Mouse (Mus musculus) midbrain, embryonic 16.5 days (tissue): ENCODE data around the gene Slc25a47. TPM values are rescaled to one million over a fixed set of nuclear protein-coding genes. Genes with fewer than 3 reads are reported as not detected.

Source experiments
- ATAC-seq: fragments of 200-750 bp; cut with Nextera tagmentation; 2 replicates; pipeline ENCODE4 v1.8.0; 2017; ENCODE audit warnings: moderate TSS enrichment
- H3K27ac ChIP-seq: fragments of 300-500 bp; sonication (generic); 2 replicates; pipeline ENCODE4 v1.5.1; 2014; ENCODE audit warnings: mild to moderate bottlenecking, low read length, mixed read lengths
- H3K27me3 ChIP-seq: fragments of 300-500 bp; sonication (generic); 2 replicates; pipeline ENCODE4 v1.6.1; 2014; ENCODE audit warnings: low read depth, low read length, mixed read lengths; ENCODE audit not compliant: control insufficient read depth, insufficient read depth
- H3K36me3 ChIP-seq: fragments of 300-500 bp; sonication (generic); 2 replicates; pipeline ENCODE4 v1.6.1; 2014; ENCODE audit warnings: mild to moderate bottlenecking, low read length, moderate library complexity, mixed read lengths; ENCODE audit not compliant: control insufficient read depth, insufficient read depth
- H3K4me1 ChIP-seq: fragments of 300-500 bp; sonication (generic); 2 replicates; pipeline ENCODE4 v1.6.1; 2014; ENCODE audit warnings: mild to moderate bottlenecking, low read length, mixed read lengths; ENCODE audit not compliant: control insufficient read depth, insufficient read depth
- H3K4me2 ChIP-seq: fragments of 300-500 bp; sonication (generic); 2 replicates; pipeline ENCODE4 v1.6.1; 2014; ENCODE audit warnings: mild to moderate bottlenecking, low read length, mixed read lengths
- H3K4me3 ChIP-seq: fragments of 300-500 bp; sonication (generic); 2 replicates; pipeline ENCODE4 v1.5.1; 2014; ENCODE audit warnings: low read depth, mild to moderate bottlenecking, low read length, moderate library complexity, mixed read lengths
- H3K9ac ChIP-seq: fragments of 300-500 bp; sonication (generic); 2 replicates; pipeline ENCODE4 v1.6.1; 2014; ENCODE audit warnings: low read depth, low read length, mixed read lengths
- H3K9me3 ChIP-seq: fragments of 300-500 bp; sonication (generic); replicated peaks from 2 replicates; pipeline ENCODE4 v1.6.1; 2014; ENCODE audit warnings: mild to moderate bottlenecking, low read length, mixed read lengths; ENCODE audit not compliant: control insufficient read depth, poor library complexity, severe bottlenecking
- WGBS: fragments of 180-500 bp; shearing (Covaris S2); extraction: QIAGEN DNeasy Blood & Tissue Kit; methylation state at CpG from one replicate; pipeline ENCODE4 v1.1.7; 2014; 5-methylcytosine and 5-hydroxymethylcytosine counted together
- polyA plus RNA-seq: library from polyadenylated mRNA; unstranded; fragments of >200 nt; fragmentation: Nextera tagmentation; extraction: Ambion mirVana; gene quantifications from 2 replicates; pipeline ENCODE4 v1.2.1, GENCODE M21; 2015

The Slc25a47 gene
- polyA plus RNA-seq, 1 experiment from 2014 or later: 6.4 TPM

- WGBS: 88% methylated on average over 2 of the region's 2 CpGs
- no peak for ATAC-seq
- Histone ChIP-seq H3K36me3 (no peaks in the 10 kb centered on the region; the same call in 1 of the 2 replicates), H3K27ac (no peak overlapping the region), H3K4me2 (no peak overlapping the region), H3K27me3 (no peaks in the 10 kb centered on the region), H3K4me3 (no peak overlapping the region), H3K4me1 (peaks cover 15% of the 10 kb centered on the region), H3K9ac (no peak overlapping the region), H3K9me3 (no peaks in the 10 kb centered on the region)
These were observed 31.5 kb upstream of the Slc25a47 start for GRCm38 (mm10) chr12:108804388-108804787.

DNA sequence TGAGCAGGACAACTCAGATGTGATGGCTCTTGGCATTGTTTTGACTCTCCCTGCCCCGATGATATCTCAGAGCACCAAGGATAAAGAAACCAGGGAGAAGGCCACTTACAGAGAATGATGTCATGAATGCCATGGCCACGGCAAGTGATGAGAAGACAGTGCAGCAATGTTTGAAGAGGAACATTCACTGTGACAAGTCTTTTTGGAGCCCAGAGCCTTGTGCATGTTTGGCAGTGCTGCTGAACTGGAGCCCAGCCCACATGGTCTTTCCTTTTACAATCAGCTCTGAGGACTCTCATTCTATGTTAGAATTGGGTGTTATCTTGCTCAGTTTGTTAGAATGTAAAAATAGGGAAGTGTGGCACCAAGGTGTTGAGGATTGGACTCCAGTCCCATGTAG is 27.4 kb upstream of the Slc25a47 start:
- H3K4me3 ChIP-seq: no peak overlapping the region
- H3K36me3 ChIP-seq: no peaks in the 10 kb centered on the region; the same call in 1 of the 2 replicates
- 88% methylated on average over 2 of the region's 2 CpGs for WGBS
- H3K4me1 ChIP-seq: no peaks in the 10 kb centered on the region; the same call in 1 of the 2 replicates
- H3K9ac ChIP-seq: no peak overlapping the region
- no peak overlapping the region for H3K27ac ChIP-seq
- no peaks in the 10 kb centered on the region for H3K27me3 ChIP-seq
- no peaks in the 10 kb centered on the region for H3K9me3 ChIP-seq
- H3K4me2 ChIP-seq: no peak overlapping the region
- no peak for ATAC-seq

DNA sequence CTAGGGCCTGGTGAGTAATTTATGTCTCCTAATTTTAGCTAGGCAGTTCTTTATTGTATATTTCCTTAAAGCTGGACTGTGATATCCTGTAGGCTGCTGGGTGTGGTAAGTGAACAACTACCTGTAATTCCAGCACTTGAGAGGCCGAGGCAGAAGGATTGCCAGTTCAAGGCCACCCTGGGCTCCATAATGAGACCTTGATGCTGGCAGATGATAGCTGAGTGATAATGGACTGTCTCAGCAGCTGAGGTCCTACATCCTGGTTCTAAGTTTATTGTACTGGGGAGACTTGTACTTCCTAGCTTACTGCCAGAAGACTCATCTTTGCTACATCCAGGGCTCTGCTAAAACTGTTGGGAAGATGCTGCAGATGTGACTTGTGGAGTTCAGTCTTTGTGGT is 26.1 kb upstream of the Slc25a47 start:
- WGBS: 89% methylated on average over 1 of the region's 1 CpGs

DNA sequence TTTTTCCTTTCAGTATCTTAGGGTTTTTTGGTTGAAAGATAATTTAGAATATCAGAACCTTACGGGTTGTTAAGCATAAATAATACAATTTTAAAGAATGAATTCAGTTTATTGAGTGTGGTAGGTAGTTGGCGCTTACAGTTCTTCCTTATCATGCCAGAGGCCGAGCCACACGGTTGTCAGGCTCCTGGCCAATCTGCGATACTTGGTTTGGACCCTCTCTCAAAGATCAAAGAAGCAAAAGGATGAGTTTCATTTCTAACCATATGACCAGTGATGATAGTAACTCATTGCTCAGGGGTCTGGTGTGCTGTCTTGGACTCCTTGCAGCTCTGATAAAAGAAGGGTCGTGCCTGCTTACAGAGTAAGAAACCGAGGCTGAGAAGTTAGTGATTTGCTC is 25.5 kb upstream of the Slc25a47 start:
- Histone ChIP-seq H3K27me3 (no peaks in the 10 kb centered on the region), H3K4me2 (no peak overlapping the region), H3K27ac (no peak overlapping the region), H3K9me3 (no peaks in the 10 kb centered on the region), H3K4me1 (no peaks in the 10 kb centered on the region; the same call in 1 of the 2 replicates), H3K36me3 (no peaks in the 10 kb centered on the region; the same call in 1 of the 2 replicates), H3K9ac (no peak overlapping the region), H3K4me3 (no peak overlapping the region)
- 95% methylated on average over 7 of the region's 7 CpGs for WGBS
- ATAC-seq: no peak

More for the DNA sequence above, 26.1 kb upstream of the Slc25a47 start:
- Histone ChIP-seq H3K27me3 (no peaks in the 10 kb centered on the region), H3K27ac (no peak overlapping the region), H3K4me2 (no peak overlapping the region), H3K4me3 (no peak overlapping the region), H3K9ac (no peak overlapping the region), H3K9me3 (no peaks in the 10 kb centered on the region), H3K4me1 (no peaks in the 10 kb centered on the region; the same call in 1 of the 2 replicates), H3K36me3 (no peaks in the 10 kb centered on the region; the same call in 1 of the 2 replicates)
- no peak for ATAC-seq

DNA sequence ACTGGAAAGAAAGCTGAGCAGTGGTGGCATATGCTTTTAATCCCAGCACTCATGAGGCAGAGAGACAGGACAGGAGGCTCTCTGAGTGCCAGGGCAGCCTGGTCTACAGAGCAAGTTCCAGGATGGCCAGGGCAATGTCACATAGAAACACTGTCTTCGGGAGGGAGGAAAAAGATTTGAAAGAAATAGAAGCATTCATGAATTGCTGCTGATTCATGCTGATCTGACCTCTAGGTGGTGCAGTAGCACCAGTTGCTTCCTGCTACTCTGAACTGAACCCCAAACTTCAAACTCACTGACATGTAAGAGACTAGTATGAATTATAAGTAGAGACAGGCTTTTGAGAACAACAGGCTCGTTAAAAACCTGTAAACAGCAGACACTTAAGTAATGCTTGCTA is 24.7 kb upstream of the Slc25a47 start:
- H3K9me3 ChIP-seq: no peaks in the 10 kb centered on the region
- H3K4me1 ChIP-seq: no peaks in the 10 kb centered on the region; the same call in 1 of the 2 replicates
- H3K36me3 ChIP-seq: no peaks in the 10 kb centered on the region; the same call in 1 of the 2 replicates
- no peak overlapping the region for H3K27ac ChIP-seq
- no peak overlapping the region for H3K4me2 ChIP-seq
- ATAC-seq: no peak
- WGBS: 55% methylated on average over 2 of the region's 2 CpGs
- no peak overlapping the region for H3K9ac ChIP-seq
- H3K27me3 ChIP-seq: no peaks in the 10 kb centered on the region
- no peak overlapping the region for H3K4me3 ChIP-seq

GRCm38 (mm10) chr12:108812463-108812862 is 23.4 kb upstream of the Slc25a47 start:
- Histone ChIP-seq H3K9me3 (no peaks in the 10 kb centered on the region), H3K27ac (no peak overlapping the region), H3K4me1 (no peaks in the 10 kb centered on the region; the same call in 1 of the 2 replicates), H3K4me3 (no peak overlapping the region), H3K4me2 (no peak overlapping the region), H3K27me3 (no peaks in the 10 kb centered on the region), H3K9ac (no peak overlapping the region), H3K36me3 (no peaks in the 10 kb centered on the region; the same call in 1 of the 2 replicates)
- 89% methylated on average over 6 of the region's 6 CpGs for WGBS
- ATAC-seq: no peak

DNA sequence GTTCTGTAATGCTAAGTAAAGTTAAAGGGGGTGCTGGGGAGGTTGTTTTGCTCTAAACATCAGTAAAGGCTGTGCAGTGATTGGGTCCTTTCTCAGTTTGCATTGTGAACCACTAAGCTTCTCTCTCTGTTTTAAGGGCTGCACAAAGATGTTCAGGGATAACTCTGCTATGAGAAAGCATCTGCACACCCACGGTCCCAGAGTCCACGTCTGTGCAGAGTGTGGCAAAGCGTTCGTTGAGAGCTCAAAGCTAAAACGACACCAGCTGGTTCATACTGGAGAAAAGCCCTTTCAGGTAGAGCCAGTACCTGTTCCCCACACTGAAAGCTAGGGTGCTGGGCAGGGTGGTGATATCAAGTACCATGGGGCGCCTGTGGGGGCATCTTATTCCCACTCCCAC is 21.4 kb upstream of the Slc25a47 start:
- 96% methylated on average over 6 of the region's 6 CpGs for WGBS
- no peak for ATAC-seq
- Histone ChIP-seq H3K36me3 (no peaks in the 10 kb centered on the region), H3K27ac (no peak overlapping the region), H3K9ac (no peak overlapping the region), H3K4me2 (no peak overlapping the region), H3K27me3 (no peaks in the 10 kb centered on the region), H3K4me1 (no peaks in the 10 kb centered on the region; the same call in 1 of the 2 replicates), H3K4me3 (no peak overlapping the region), H3K9me3 (no peaks in the 10 kb centered on the region)

GRCm38 (mm10) chr12:108816569-108816968 is 19.3 kb upstream of the Slc25a47 start:
- Histone ChIP-seq H3K36me3 (no peaks in the 10 kb centered on the region), H3K27ac (no peak overlapping the region), H3K4me3 (no peak overlapping the region), H3K9me3 (no peaks in the 10 kb centered on the region), H3K9ac (no peak overlapping the region), H3K4me2 (no peak overlapping the region), H3K4me1 (no peaks in the 10 kb centered on the region; the same call in 1 of the 2 replicates), H3K27me3 (no peaks in the 10 kb centered on the region)
- ATAC-seq: no peak
- 83% methylated on average over 11 of the region's 11 CpGs for WGBS

- 93% methylated on average over 4 of the region's 4 CpGs for WGBS
These were observed 15.4 kb upstream of the Slc25a47 start for GRCm38 (mm10) chr12:108820461-108820860.

More at GRCm38 (mm10) chr12:108820461-108820860, 15.4 kb upstream of the Slc25a47 start:
- H3K9ac ChIP-seq: no peak overlapping the region
- no peaks in the 10 kb centered on the region for H3K4me1 ChIP-seq
- H3K27me3 ChIP-seq: no peaks in the 10 kb centered on the region
- no peak overlapping the region for H3K27ac ChIP-seq
- no peak overlapping the region for H3K4me3 ChIP-seq
- H3K36me3 ChIP-seq: no peaks in the 10 kb centered on the region
- no peak for ATAC-seq
- no peaks in the 10 kb centered on the region for H3K9me3 ChIP-seq
- no peak overlapping the region for H3K4me2 ChIP-seq
